Mouse (Mus musculus) embryonic facial prominence, embryonic 10.5 days (tissue): ENCODE results near the gene Dmc1. TPM values are rescaled to one million over a fixed set of nuclear protein-coding genes. Genes with fewer than 3 reads are reported as not detected.

Experiments
- DNase-seq: peaks from one replicate; pipeline ENCODE4 v3.0.0-alpha.2; 2017; ENCODE audit warnings: low spot score
- H3K27ac ChIP-seq: fragments of 300-500 bp; sonication (generic); replicated peaks from 2 replicates; pipeline ENCODE4 v1.5.1; 2016; ENCODE audit warnings: mild to moderate bottlenecking
- H3K27me3 ChIP-seq: fragments of 300-500 bp; sonication (generic); replicated peaks from 2 replicates; pipeline ENCODE4 v1.6.1; 2016; ENCODE audit warnings: low read depth, mild to moderate bottlenecking; ENCODE audit not compliant: poor library complexity, severe bottlenecking
- H3K36me3 ChIP-seq: fragments of 300-500 bp; sonication (generic); replicated peaks from 2 replicates; pipeline ENCODE4 v1.6.1; 2016; ENCODE audit warnings: mild to moderate bottlenecking, moderate library complexity
- H3K4me1 ChIP-seq: fragments of 300-500 bp; sonication (generic); 2 replicates; pipeline ENCODE4 v1.6.1; 2016
- H3K4me3 ChIP-seq: fragments of 300-500 bp; sonication (generic); 2 replicates; pipeline ENCODE4 v1.5.1; 2016; ENCODE audit warnings: mild to moderate bottlenecking, moderate library complexity
- H3K9me3 ChIP-seq: fragments of 300-500 bp; sonication (generic); 2 replicates; pipeline ENCODE4 v1.6.1; 2016; ENCODE audit warnings: mild to moderate bottlenecking
- WGBS: fragments of 180-500 bp; shearing (Covaris S2); methylation state at CpG from one replicate; pipeline ENCODE4 v1.1.7; 2016; 5-methylcytosine and 5-hydroxymethylcytosine counted together
- polyA plus RNA-seq: library from polyadenylated mRNA; unstranded; fragments of >200 nt; fragmentation: Nextera tagmentation; extraction: Ambion mirVana; gene quantifications from 2 replicates; pipeline ENCODE4 v1.2.1, GENCODE M21; 2016

Gene Dmc1
- polyA plus RNA-seq, 1 experiment from 2014 or later: 1.2 TPM

GRCm38 (mm10) chr15:79609226-79609625 is 4.3 kb upstream of the Dmc1 start:
- Histone ChIP-seq H3K4me3 (no peak overlapping the region), H3K4me1 (peaks cover 11% of the 10 kb centered on the region), H3K27me3 (peaks cover 20% of the 10 kb centered on the region), H3K36me3 (peaks cover 27% of the 10 kb centered on the region), H3K9me3 (peaks cover 8% of the 10 kb centered on the region; the same call in 1 of the 2 replicates), H3K27ac (no peak overlapping the region)
- 96% methylated on average over 2 of the region's 2 CpGs for WGBS
- DNase-seq: no peak

GRCm38 (mm10) chr15:79608214-79608613 is 3.3 kb upstream of the Dmc1 start:
- no peak for DNase-seq
- 80% methylated on average over 7 of the region's 7 CpGs for WGBS
- peaks cover 11% of the 10 kb centered on the region for H3K4me1 ChIP-seq
- H3K4me3 ChIP-seq: no peak overlapping the region
- H3K27ac ChIP-seq: no peak overlapping the region
- H3K9me3 ChIP-seq: peaks cover 8% of the 10 kb centered on the region; the same call in 1 of the 2 replicates
- H3K27me3 ChIP-seq: peaks cover 27% of the 10 kb centered on the region
- peaks cover 21% of the 10 kb centered on the region for H3K36me3 ChIP-seq

GRCm38 (mm10) chr15:79607757-79608156 is 2.8 kb upstream of the Dmc1 start:
- Histone ChIP-seq H3K4me1 (peaks cover 11% of the 10 kb centered on the region), H3K36me3 (peaks cover 18% of the 10 kb centered on the region), H3K9me3 (peaks cover 8% of the 10 kb centered on the region; the same call in 1 of the 2 replicates), H3K27me3 (peaks cover 32% of the 10 kb centered on the region), H3K27ac (no peak overlapping the region), H3K4me3 (no peak overlapping the region)
- DNase-seq: no peak
- WGBS: 56% methylated on average over 2 of the region's 2 CpGs

GRCm38 (mm10) chr15:79606161-79606560 is 1.3 kb upstream of the Dmc1 start:
- Histone ChIP-seq H3K4me3 (no peak overlapping the region), H3K36me3 (peaks cover 11% of the 10 kb centered on the region), H3K4me1 (peaks cover 11% of the 10 kb centered on the region), H3K9me3 (peaks cover 8% of the 10 kb centered on the region; the same call in 1 of the 2 replicates), H3K27me3 (peaks cover 36% of the 10 kb centered on the region), H3K27ac (no peak overlapping the region)
- 93% methylated on average over 12 of the region's 12 CpGs for WGBS
- DNase-seq: no peak

- peaks cover 26% of the 10 kb centered on the region for H3K27me3 ChIP-seq
- no peak for DNase-seq
- no peaks in the 10 kb centered on the region for H3K36me3 ChIP-seq
- peaks cover 3% of the 10 kb centered on the region; the same call in 1 of the 2 replicates for H3K9me3 ChIP-seq
- no peak overlapping the region for H3K4me3 ChIP-seq
- WGBS: 88% methylated on average over 2 of the region's 2 CpGs
- H3K4me1 ChIP-seq: peaks cover 9% of the 10 kb centered on the region
- H3K27ac ChIP-seq: no peak overlapping the region
These were observed 4.7 kb downstream of the Dmc1 start for GRCm38 (mm10) chr15:79600176-79600575.

GRCm38 (mm10) chr15:79598715-79599114 is 6.2 kb downstream of the Dmc1 start:
- Histone ChIP-seq H3K27me3 (peaks cover 12% of the 10 kb centered on the region), H3K9me3 (no peaks in the 10 kb centered on the region), H3K27ac (no peak overlapping the region), H3K36me3 (no peaks in the 10 kb centered on the region), H3K4me1 (no peaks in the 10 kb centered on the region), H3K4me3 (no peak overlapping the region)
- no peak for DNase-seq
- 93% methylated on average over 1 of the region's 1 CpGs for WGBS

GRCm38 (mm10) chr15:79581581-79581980 is 23.3 kb downstream of the Dmc1 start:
- DNase-seq: no peak
- Histone ChIP-seq H3K27me3 (no peaks in the 10 kb centered on the region), H3K4me1 (no peaks in the 10 kb centered on the region), H3K4me3 (no peak overlapping the region), H3K9me3 (no peaks in the 10 kb centered on the region), H3K27ac (no peak overlapping the region), H3K36me3 (no peaks in the 10 kb centered on the region)
- WGBS: 61% methylated on average over 1 of the region's 1 CpGs

- Histone ChIP-seq H3K27me3 (no peaks in the 10 kb centered on the region), H3K4me1 (no peaks in the 10 kb centered on the region), H3K9me3 (no peaks in the 10 kb centered on the region), H3K4me3 (no peak overlapping the region), H3K27ac (no peak overlapping the region), H3K36me3 (no peaks in the 10 kb centered on the region)
- DNase-seq: no peak
- 71% methylated on average over 6 of the region's 6 CpGs for WGBS
These were observed 27.1 kb downstream of the Dmc1 start for GRCm38 (mm10) chr15:79577671-79578426.

GRCm38 (mm10) chr15:79576947-79577346 is 28.0 kb downstream of the Dmc1 start:
- no peak overlapping the region for H3K27ac ChIP-seq
- 95% methylated on average over 2 of the region's 2 CpGs for WGBS
- no peak for DNase-seq
- H3K4me1 ChIP-seq: no peaks in the 10 kb centered on the region
- no peaks in the 10 kb centered on the region for H3K27me3 ChIP-seq
- no peaks in the 10 kb centered on the region for H3K36me3 ChIP-seq
- H3K4me3 ChIP-seq: no peak overlapping the region
- H3K9me3 ChIP-seq: no peaks in the 10 kb centered on the region

- no peak overlapping the region for H3K4me3 ChIP-seq
- H3K36me3 ChIP-seq: no peaks in the 10 kb centered on the region
- no peaks in the 10 kb centered on the region for H3K9me3 ChIP-seq
- H3K4me1 ChIP-seq: no peaks in the 10 kb centered on the region
- H3K27ac ChIP-seq: no peak overlapping the region
- DNase-seq: no peak
- 56% methylated on average over 1 of the region's 1 CpGs for WGBS
- H3K27me3 ChIP-seq: no peaks in the 10 kb centered on the region
These were observed 29.2 kb downstream of the Dmc1 start for GRCm38 (mm10) chr15:79575543-79576222.

- no peaks in the 10 kb centered on the region for H3K4me1 ChIP-seq
- WGBS: 87% methylated on average over 9 of the region's 9 CpGs
- no peaks in the 10 kb centered on the region for H3K9me3 ChIP-seq
- no peak overlapping the region for H3K4me3 ChIP-seq
- no peaks in the 10 kb centered on the region for H3K36me3 ChIP-seq
- H3K27me3 ChIP-seq: no peaks in the 10 kb centered on the region
- H3K27ac ChIP-seq: no peak overlapping the region
- no peak for DNase-seq
These were observed 42.5 kb downstream of the Dmc1 start for GRCm38 (mm10) chr15:79562417-79562816.

- no peaks in the 10 kb centered on the region for H3K4me1 ChIP-seq
- no peak for DNase-seq
- no peak overlapping the region for H3K4me3 ChIP-seq
- no peak overlapping the region for H3K27ac ChIP-seq
- 73% methylated on average over 3 of the region's 3 CpGs for WGBS
- H3K27me3 ChIP-seq: no peaks in the 10 kb centered on the region
- H3K36me3 ChIP-seq: no peaks in the 10 kb centered on the region
- no peaks in the 10 kb centered on the region for H3K9me3 ChIP-seq
These were observed 45.3 kb downstream of the Dmc1 start for GRCm38 (mm10) chr15:79559649-79560048.

- Histone ChIP-seq H3K4me3 (no peak overlapping the region), H3K4me1 (peaks cover under 1% of the 10 kb centered on the region; the same call in 1 of the 2 replicates), H3K27ac (no peak overlapping the region), H3K27me3 (0 out of 2 replicates have a peak, but pooled peaks cover 4% of the 10 kb centered on the region), H3K36me3 (no peaks in the 10 kb centered on the region), H3K9me3 (no peaks in the 10 kb centered on the region)
- no peak for DNase-seq
- WGBS: 79% methylated on average over 5 of the region's 5 CpGs
These were observed 52.3 kb downstream of the Dmc1 start for GRCm38 (mm10) chr15:79552566-79552965.
